Mouse (Mus musculus): ENCODE data around the gene Lama4. TPM values are rescaled to one million over a fixed set of nuclear protein-coding genes. Genes with fewer than 3 reads are reported as not detected.
A peak's percentile ranks its signal among the peaks of the same experiment; 100 is the strongest.

The Lama4 gene
- polyA plus RNA-seq, 1 experiment from 2014 or later = 20.2 TPM

DNA sequence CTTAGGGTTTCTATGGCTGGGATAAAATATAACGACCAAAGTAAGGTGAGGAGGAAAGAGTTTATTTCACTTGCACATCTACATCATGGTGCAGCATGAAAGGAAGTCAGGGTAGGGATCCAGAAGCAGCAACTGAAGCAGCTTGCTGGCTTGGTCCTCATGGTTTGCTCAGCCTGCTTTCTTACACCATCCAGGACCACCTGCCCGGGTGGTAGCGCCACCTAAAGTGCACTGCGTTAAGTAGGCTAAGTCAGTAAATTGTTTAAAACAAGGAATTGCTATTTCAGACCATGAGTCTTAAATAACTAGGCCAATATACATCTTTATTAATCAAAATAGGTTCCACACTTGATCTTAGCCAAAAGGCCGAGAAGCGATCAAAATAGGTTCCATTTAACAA, 173.4 kb downstream of the Lama4 start:
- H3K4me1 ChIP-seq (replicated peaks; ENCODE audit: control insufficient read depth, insufficient read depth, low read length) = no peaks in the 10 kb centered on the region
- H3K4me3 ChIP-seq (ENCODE audit: low read depth, low read length) = no peak overlapping the region
- DNase-seq (ENCODE audit: low spot score) (no peak), ATAC-seq (ENCODE audit: low FRiP score) (no peak)
- H3K36me3 ChIP-seq (ENCODE audit: control insufficient read depth, insufficient read depth, low read length) = no peaks in the 10 kb centered on the region
- 88% methylated on average over 6 of the region's 6 CpGs for WGBS
- H3K4me2 ChIP-seq (replicated peaks; ENCODE audit: low read depth, low read length) = no peak overlapping the region
- H3K27ac ChIP-seq (ENCODE audit: low read depth, low read length) = no peak overlapping the region
- H3K27me3 ChIP-seq (ENCODE audit: control insufficient read depth, insufficient read depth, low read length) = no peaks in the 10 kb centered on the region
- H3K9ac ChIP-seq (ENCODE audit: low read depth, low read length) = no peak overlapping the region
- H3K9me3 ChIP-seq (ENCODE audit: control insufficient read depth, low read length) = no peaks in the 10 kb centered on the region

DNA sequence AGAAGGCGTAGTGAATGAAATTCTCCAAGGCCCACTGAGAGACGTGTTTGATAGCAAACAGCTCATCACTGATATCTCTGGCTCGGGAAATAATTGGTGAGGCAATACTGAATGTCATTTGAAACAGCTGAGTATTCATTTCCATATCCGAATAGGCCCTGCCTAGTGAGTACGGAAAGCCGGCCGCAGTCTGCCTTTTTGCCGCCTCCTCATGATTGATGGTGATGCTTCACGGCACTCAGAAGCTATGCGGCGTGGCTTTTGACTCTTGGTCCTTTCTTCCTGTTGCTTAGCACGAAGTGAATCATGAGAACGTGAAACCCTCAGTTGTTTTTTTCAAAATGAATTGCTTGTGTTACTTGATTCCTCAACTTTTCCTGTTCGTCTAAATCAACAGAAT, 175.5 kb downstream of the Lama4 start:
- Histone ChIP-seq H3K4me3 (ENCODE audit: low read depth, low read length) (no peak overlapping the region), H3K4me1 (replicated peaks; ENCODE audit: control insufficient read depth, insufficient read depth, low read length) (no peaks in the 10 kb centered on the region), H3K9me3 (ENCODE audit: control insufficient read depth, low read length) (no peaks in the 10 kb centered on the region), H3K4me2 (replicated peaks; ENCODE audit: low read depth, low read length) (no peak overlapping the region), H3K27me3 (ENCODE audit: control insufficient read depth, insufficient read depth, low read length) (no peaks in the 10 kb centered on the region), H3K9ac (ENCODE audit: low read depth, low read length) (no peak overlapping the region), H3K36me3 (ENCODE audit: control insufficient read depth, insufficient read depth, low read length) (0 out of 2 replicates have a peak, but pooled peaks cover 2% of the 10 kb centered on the region), H3K27ac (ENCODE audit: low read depth, low read length) (no peak overlapping the region)
- DNase-seq (ENCODE audit: low spot score) = peak; percentile 58
- peak; percentile 78 for ATAC-seq (ENCODE audit: low FRiP score)
- WGBS = 46% methylated on average over 14 of the region's 14 CpGs

DNA sequence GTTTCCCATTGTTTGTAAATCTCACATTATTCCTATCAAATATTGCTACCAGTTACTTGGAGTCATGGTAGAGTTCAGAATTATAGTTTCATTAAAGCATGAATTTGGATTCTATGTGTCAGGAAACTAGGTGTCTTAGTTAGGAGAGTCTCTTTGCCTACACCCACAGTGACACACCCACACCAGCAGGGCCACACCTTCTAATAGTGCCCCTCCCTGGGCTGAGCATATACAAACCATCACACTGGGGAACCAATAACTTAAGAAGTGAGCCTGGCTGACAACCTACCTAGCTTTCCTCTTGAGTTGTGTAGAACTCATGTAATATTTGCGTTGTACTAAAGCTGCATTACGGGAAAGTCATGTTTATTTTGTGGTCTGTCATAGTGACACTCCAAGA, 176.1 kb downstream of the Lama4 start:
- H3K4me1 ChIP-seq (replicated peaks; ENCODE audit: control insufficient read depth, insufficient read depth, low read length) = no peaks in the 10 kb centered on the region
- H3K27ac ChIP-seq (ENCODE audit: low read depth, low read length) = no peak overlapping the region
- 0 out of 2 replicates have a peak, but pooled peaks cover 2% of the 10 kb centered on the region for H3K36me3 ChIP-seq (ENCODE audit: control insufficient read depth, insufficient read depth, low read length)
- no peak overlapping the region for H3K9ac ChIP-seq (ENCODE audit: low read depth, low read length)
- WGBS = 95% methylated on average over 2 of the region's 2 CpGs
- no peaks in the 10 kb centered on the region for H3K27me3 ChIP-seq (ENCODE audit: control insufficient read depth, insufficient read depth, low read length)
- ATAC-seq (ENCODE audit: low FRiP score) (0 out of 2 replicates have a peak, but pooled peaks have one; percentile 48), DNase-seq (ENCODE audit: low spot score) (no peak)
- no peak overlapping the region for H3K4me3 ChIP-seq (ENCODE audit: low read depth, low read length)
- H3K9me3 ChIP-seq (ENCODE audit: control insufficient read depth, low read length) = no peaks in the 10 kb centered on the region
- no peak overlapping the region for H3K4me2 ChIP-seq (replicated peaks; ENCODE audit: low read depth, low read length)

DNA sequence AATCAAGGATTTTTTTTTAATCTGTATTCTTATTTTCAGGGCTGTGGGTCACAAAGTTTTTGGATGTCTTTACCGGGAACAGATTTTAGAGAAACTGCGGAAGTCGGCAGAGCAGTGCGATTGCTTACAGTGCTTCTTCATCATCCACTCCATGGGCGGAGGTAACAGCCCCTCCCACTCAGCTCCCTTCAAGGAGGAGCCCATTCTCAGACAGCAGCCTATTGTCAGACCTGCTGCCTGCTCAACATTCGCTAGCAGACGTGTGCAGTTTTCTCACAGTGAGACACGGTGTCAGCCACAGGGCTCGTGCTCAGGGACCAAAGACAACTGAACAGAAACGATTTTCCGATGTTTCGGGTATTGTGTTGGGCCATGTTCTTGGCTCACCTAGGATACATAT, 176.9 kb downstream of the Lama4 start:
- Histone ChIP-seq H3K36me3 (ENCODE audit: control insufficient read depth, insufficient read depth, low read length) (0 out of 2 replicates have a peak, but pooled peaks cover 2% of the 10 kb centered on the region), H3K27me3 (ENCODE audit: control insufficient read depth, insufficient read depth, low read length) (no peaks in the 10 kb centered on the region), H3K9ac (ENCODE audit: low read depth, low read length) (no peak overlapping the region), H3K27ac (ENCODE audit: low read depth, low read length) (no peak overlapping the region), H3K4me3 (ENCODE audit: low read depth, low read length) (no peak overlapping the region), H3K9me3 (ENCODE audit: control insufficient read depth, low read length) (no peaks in the 10 kb centered on the region), H3K4me2 (replicated peaks; ENCODE audit: low read depth, low read length) (no peak overlapping the region), H3K4me1 (replicated peaks; ENCODE audit: control insufficient read depth, insufficient read depth, low read length) (no peaks in the 10 kb centered on the region)
- WGBS = 68% methylated on average over 12 of the region's 12 CpGs
- peak; percentile 68; the same call in 1 of the 2 replicates for ATAC-seq (ENCODE audit: low FRiP score)
- DNase-seq (ENCODE audit: low spot score) = peak; percentile 31

DNA sequence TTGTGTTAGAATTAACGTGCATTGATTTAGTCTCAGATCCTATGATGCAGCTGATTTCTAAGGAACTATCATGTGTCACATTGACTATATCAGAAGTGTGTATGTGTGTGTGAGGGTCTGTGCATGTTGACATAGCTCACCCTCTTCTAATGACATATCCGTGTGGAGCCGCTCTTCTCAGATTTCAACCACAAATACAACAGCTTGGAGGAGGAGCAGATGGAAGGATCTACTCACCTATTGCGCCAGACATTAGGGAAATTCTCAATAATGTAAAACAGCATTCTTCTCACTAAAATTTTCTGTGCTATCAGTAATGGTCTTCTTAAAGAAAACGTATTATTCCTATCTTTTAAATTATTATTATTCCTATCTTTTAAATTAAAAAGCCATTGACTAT, 191.4 kb downstream of the Lama4 start:
- ATAC-seq (ENCODE audit: low FRiP score) (no peak), DNase-seq (ENCODE audit: low spot score) (no peak)
- Histone ChIP-seq H3K4me1 (replicated peaks; ENCODE audit: control insufficient read depth, insufficient read depth, low read length) (no peaks in the 10 kb centered on the region), H3K4me3 (ENCODE audit: low read depth, low read length) (no peak overlapping the region), H3K27me3 (ENCODE audit: control insufficient read depth, insufficient read depth, low read length) (no peaks in the 10 kb centered on the region), H3K9me3 (ENCODE audit: control insufficient read depth, low read length) (no peaks in the 10 kb centered on the region), H3K36me3 (ENCODE audit: control insufficient read depth, insufficient read depth, low read length) (no peaks in the 10 kb centered on the region), H3K4me2 (replicated peaks; ENCODE audit: low read depth, low read length) (no peak overlapping the region), H3K9ac (ENCODE audit: low read depth, low read length) (no peak overlapping the region), H3K27ac (ENCODE audit: low read depth, low read length) (no peak overlapping the region)
- 91% methylated on average over 5 of the region's 5 CpGs for WGBS

DNA sequence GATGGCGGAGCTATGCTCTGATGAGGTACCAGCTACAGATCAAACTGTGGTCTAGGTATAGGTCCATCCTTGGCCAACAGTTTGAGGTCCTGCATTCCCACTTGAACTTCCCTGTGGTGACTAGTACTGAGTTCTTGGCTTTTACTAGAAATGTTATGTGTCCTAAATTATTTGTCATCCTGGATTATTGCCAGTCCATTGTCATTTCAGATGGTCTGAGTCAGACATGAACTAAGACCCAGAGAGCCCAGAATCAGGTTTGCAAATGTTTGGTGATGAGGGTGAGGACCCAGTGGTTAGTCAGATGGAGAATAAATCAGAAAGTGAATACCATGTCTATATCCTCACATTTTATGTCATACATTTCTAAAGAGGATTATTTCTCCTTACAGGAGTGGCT, 192.0 kb downstream of the Lama4 start:
- H3K4me3 ChIP-seq (ENCODE audit: low read depth, low read length) = no peak overlapping the region
- H3K9me3 ChIP-seq (ENCODE audit: control insufficient read depth, low read length) = no peaks in the 10 kb centered on the region
- DNase-seq (ENCODE audit: low spot score) = no peak
- 85% methylated on average over 1 of the region's 1 CpGs for WGBS
- H3K27me3 ChIP-seq (ENCODE audit: control insufficient read depth, insufficient read depth, low read length) = no peaks in the 10 kb centered on the region
- no peaks in the 10 kb centered on the region for H3K4me1 ChIP-seq (replicated peaks; ENCODE audit: control insufficient read depth, insufficient read depth, low read length)
- H3K36me3 ChIP-seq (ENCODE audit: control insufficient read depth, insufficient read depth, low read length) = no peaks in the 10 kb centered on the region
- no peak overlapping the region for H3K27ac ChIP-seq (ENCODE audit: low read depth, low read length)
- no peak overlapping the region for H3K9ac ChIP-seq (ENCODE audit: low read depth, low read length)
- H3K4me2 ChIP-seq (replicated peaks; ENCODE audit: low read depth, low read length) = no peak overlapping the region
- no peak for ATAC-seq (ENCODE audit: low FRiP score)

DNA sequence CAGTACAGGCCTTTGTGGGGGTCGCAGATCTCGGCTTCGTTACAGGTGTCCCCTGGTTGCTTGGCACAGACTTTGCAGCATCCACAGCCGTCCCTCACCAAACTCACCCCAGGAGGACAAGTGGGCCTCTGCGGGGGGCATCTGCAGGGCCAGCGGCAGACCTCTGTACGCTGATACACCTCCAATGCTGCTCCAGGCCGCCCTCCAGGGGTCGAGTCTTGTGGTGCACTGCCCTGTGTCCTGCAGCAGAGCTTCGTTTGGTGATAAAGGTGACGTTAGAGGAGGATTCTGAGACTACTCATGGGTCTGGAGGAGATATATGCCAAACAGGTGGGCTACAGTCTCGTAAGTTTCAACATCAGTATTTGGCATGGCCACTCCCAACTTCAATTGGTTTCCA, 193.0 kb downstream of the Lama4 start:
- Histone ChIP-seq H3K27me3 (ENCODE audit: control insufficient read depth, insufficient read depth, low read length) (no peaks in the 10 kb centered on the region), H3K4me1 (replicated peaks; ENCODE audit: control insufficient read depth, insufficient read depth, low read length) (no peaks in the 10 kb centered on the region), H3K4me3 (ENCODE audit: low read depth, low read length) (no peak overlapping the region), H3K4me2 (replicated peaks; ENCODE audit: low read depth, low read length) (no peak overlapping the region), H3K9me3 (ENCODE audit: control insufficient read depth, low read length) (no peaks in the 10 kb centered on the region), H3K9ac (ENCODE audit: low read depth, low read length) (no peak overlapping the region), H3K36me3 (ENCODE audit: control insufficient read depth, insufficient read depth, low read length) (no peaks in the 10 kb centered on the region), H3K27ac (ENCODE audit: low read depth, low read length) (no peak overlapping the region)
- WGBS = 63% methylated on average over 12 of the region's 12 CpGs
- ATAC-seq (ENCODE audit: low FRiP score) (no peak), DNase-seq (ENCODE audit: low spot score) (no peak)

Other genes starting within 250 kb of the Lama4 start
- not detected in 2 replicates for gene Rfpl4b, start 143.7 kb upstream of the Lama4 start, polyA plus RNA-seq (2014; fragmentation: Nextera tagmentation; extraction: Ambion mirVana)
- 14.4 and 20.2 TPM in 2 replicates for gene Fam229b, start 168.4 kb downstream of the Lama4 start, polyA plus RNA-seq (2014; fragmentation: Nextera tagmentation; extraction: Ambion mirVana)
- 22.7 and 23.4 TPM in 2 replicates for gene Tube1, start 168.5 kb downstream of the Lama4 start, polyA plus RNA-seq (2014; fragmentation: Nextera tagmentation; extraction: Ambion mirVana)
- gene Ccn6, start 198.3 kb downstream of the Lama4 start, polyA plus RNA-seq (2014; fragmentation: Nextera tagmentation; extraction: Ambion mirVana) = 0.15 and 0.31 TPM in 2 replicates